9 mouse cellular contexts compared by ENCODE assay signal in genomic region chr5:76857103-76858015, GRCm38 (mm10). TPM values are rescaled to one million over a fixed set of nuclear protein-coding genes. Genes with fewer than 3 reads are reported as not detected.
DNase-seq lines count a peak whose midpoint lies in the region; ATAC-seq lines count a peak whose summit lies in the region.
"Had no signal": no experiment of that assay in that cellular context is flagged by ENCODE, and none has a peak within 500 bp of the region (broad histone marks: within the 10 kb centered on the region; RNA-seq: fewer than 3 reads in every experiment).

No protein-coding gene starts in this region.

- H3K4me3 ChIP-seq in heart, embryonic 13.5 days = peak overlapping the region; percentile 73
- H3K4me3 ChIP-seq in midbrain, embryonic 10.5 days = peak overlapping the region; percentile 47

- DNase-seq in heart, adult 9 months (ENCODE audit: low spot score in 2 of 2) = no peak
- peak; percentile 27 for DNase-seq in heart, postnatal 4 days
- peak; percentile 63 for DNase-seq in midbrain, embryonic 10.5 days (ENCODE audit: low spot score)
- DNase-seq in ovary, adult 18-20 months (ENCODE audit: low spot score) = no peak
- no peak for DNase-seq in thymus, postnatal 10 days (ENCODE audit: low spot score in 2 of 2)
- DNase-seq: right cerebral cortex, postnatal 14 days had no signal

- peak overlapping the region; percentile 89 for H3K9ac ChIP-seq in heart, embryonic 13.5 days

- WGBS in heart, embryonic 13.5 days = 3% methylated on average over 62 of the region's 62 CpGs
- WGBS in midbrain, embryonic 10.5 days = 6% methylated on average over 62 of the region's 62 CpGs

- peaks cover 51% of the 10 kb centered on the region for H3K4me1 ChIP-seq in heart, embryonic 13.5 days
- H3K4me1 ChIP-seq in midbrain, embryonic 10.5 days = peaks cover 23% of the 10 kb centered on the region

- H3K9me3 ChIP-seq in heart, embryonic 13.5 days = no peaks in the 10 kb centered on the region
- no peaks in the 10 kb centered on the region for H3K9me3 ChIP-seq in midbrain, embryonic 10.5 days (replicated peaks)

- no peaks in the 10 kb centered on the region for H3K36me3 ChIP-seq in heart, embryonic 13.5 days
- H3K36me3 ChIP-seq in midbrain, embryonic 10.5 days = peaks cover 74% of the 10 kb centered on the region

- peaks cover 42% of the 10 kb centered on the region for H3K27me3 ChIP-seq in heart, embryonic 13.5 days (replicated peaks)
- H3K27me3 ChIP-seq in midbrain, embryonic 10.5 days (ENCODE audit: low read depth, poor library complexity, severe bottlenecking) = peaks cover 59% of the 10 kb centered on the region

- H3K4me2 ChIP-seq in heart, embryonic 13.5 days = peak overlapping the region; percentile 99

- H3K27ac ChIP-seq in heart, embryonic 13.5 days (replicated peaks) = peak overlapping the region; percentile 86
- no peak overlapping the region; the same call in 1 of the 2 replicates for H3K27ac ChIP-seq in midbrain, embryonic 10.5 days (replicated peaks)

- ATAC-seq in heart, embryonic 13.5 days (ENCODE audit: extremely low read depth, insufficient number of reproducible peaks, low FRiP score, low TSS enrichment) = no peak; the same call in 1 of the 2 replicates
- 0 out of 2 replicates have a peak, but pooled peaks have one; percentile 16 for ATAC-seq in common myeloid progenitor, adult 5-6 weeks (replicated peaks; ENCODE audit: low read depth, poor library complexity, severe bottlenecking)
- ATAC-seq in CD4-positive, CD25-positive, alpha-beta regulatory T cell, adult 4 months = no peak

RNA-seq across cellular contexts. Expression of gene Aasdh, which starts 48.0 kb away (rescaled TPM):
- polyA plus RNA-seq in heart, embryonic 13.5 days (2015; fragmentation: Nextera tagmentation; extraction: Ambion mirVana) = 14.8 and 18.9 TPM in 2 replicates
- 33.4 and 46.2 TPM in 2 replicates for total RNA-seq in common myeloid progenitor, adult 5-6 weeks (2017)
- 10 to 100 TPM; 10.2 to 11.3 TPM for total RNA-seq in heart, postnatal 4 days (2021)
- polyA plus RNA-seq in midbrain, embryonic 10.5 days (2016; fragmentation: Nextera tagmentation; extraction: Ambion mirVana) = 22.3 and 24.3 TPM in 2 replicates
- polyA plus RNA-seq in CD4-positive, CD25-positive, alpha-beta regulatory T cell, adult 4 months (2017; shearing (Covaris generic)) = 10 to 100 TPM; 17.2 to 24.9 TPM

Comparison
In these comparisons a context has a peak if more than half of its experiments do, and no peak if none do; other contexts are left out.
1. DNase-seq: peak in heart, postnatal 4 days (single experiment) and midbrain, embryonic 10.5 days (single experiment); none in heart, adult 9 months (0 of 2), ovary, adult 18-20 months (single experiment) and thymus, postnatal 10 days (0 of 2).